Mouse (Mus musculus): ENCODE results near the gene Alox15.

Gene Alox15

GRCm38 (mm10) chr11:70308296-70308695 is 43.5 kb downstream of the Alox15 start:
- no peak for DNase-seq (ENCODE audit: low spot score)

DNA sequence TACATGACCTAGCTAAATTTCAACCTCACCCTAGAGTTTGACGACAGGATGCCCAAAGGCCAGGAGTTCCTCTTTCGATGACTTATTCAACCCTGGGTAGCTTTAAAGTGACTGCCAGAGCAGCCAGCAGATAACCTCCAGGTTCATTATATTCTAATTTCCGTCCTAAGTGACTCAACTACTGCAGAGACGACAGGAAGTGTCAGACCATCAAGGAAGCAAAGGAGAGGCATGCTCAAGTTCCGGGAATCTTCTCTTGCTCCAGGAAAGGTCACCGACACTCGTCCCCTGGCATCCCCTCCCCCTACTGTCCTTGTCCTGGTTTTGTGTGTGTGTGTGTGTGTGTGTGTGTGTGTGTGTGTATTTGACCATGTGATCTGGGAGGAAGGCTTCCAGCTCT is 45.7 kb downstream of the Alox15 start:
- no peak for DNase-seq (ENCODE audit: low spot score)

DNA sequence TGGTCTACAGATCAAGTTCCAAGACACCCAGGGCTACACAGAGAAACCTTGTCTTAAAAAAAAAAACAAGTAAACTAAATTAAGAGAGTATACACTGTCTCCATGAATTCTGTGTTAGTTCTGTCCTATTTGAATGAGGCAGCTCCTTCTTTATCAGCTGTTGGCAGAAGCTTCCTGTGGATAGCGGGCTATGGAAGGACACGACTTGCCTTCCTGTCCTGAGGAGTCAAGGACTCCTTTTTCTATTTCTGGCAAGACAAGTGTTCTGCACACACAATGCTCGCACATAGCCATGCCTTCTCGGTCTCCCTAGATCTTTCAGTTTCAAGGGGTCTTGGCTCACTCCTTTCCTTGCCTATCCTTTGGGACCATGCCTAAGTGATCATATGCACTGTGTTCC is 49.5 kb downstream of the Alox15 start:
- DNase-seq (ENCODE audit: low spot score): no peak

- no peak for DNase-seq (ENCODE audit: low spot score)
Measured at GRCm38 (mm10) chr11:70297836-70298454, 53.9 kb downstream of the Alox15 start.

- DNase-seq (ENCODE audit: low spot score): no peak
Measured at GRCm38 (mm10) chr11:70297405-70297804, 54.4 kb downstream of the Alox15 start.

All from ovary, adult 18-20 months (tissue).